Mouse (Mus musculus) embryonic stem cell, embryonic (primary cell): ENCODE measurements around the gene Camkmt.

ENCODE experiments used
- CTCF ChIA-PET, 4 experiments: fragments of 300-600 bp in 2 of 4; fragments of 350-600 bp in 2 of 4; sonication (Branson Sonifier 250); formaldehyde crosslinking; loops; one replicate each; lab custom pipeline; 2022; ENCODE audit warnings: inconsistent platforms in 2 of 4; lab: Charles Lee
- POLR2A ChIA-PET, 4 experiments: fragments of 300-600 bp in 2 of 4; fragments of 350-600 bp in 2 of 4; sonication (Branson Sonifier 250); formaldehyde crosslinking; loops; one replicate each; lab custom pipeline; 2022; ENCODE audit warnings: antibody characterized with exemption in 4 of 4, inconsistent platforms in 1 of 4; lab: Charles Lee

The Camkmt gene

GRCm38 (mm10) chr17:85180471-85181060, 90.2 kb downstream of the Camkmt start:
- CTCF ChIA-PET = interaction anchor here (0.5 to 2.6 kb wide), 4 partner anchors 9 to 453 kb away, joined by 3 to 18 read pairs (median 12); no protein-coding TSS in a partner anchor
- POLR2A ChIA-PET = interaction anchor here in 3 of 4 experiments (1.2 to 14.7 kb wide), 6 partner anchors 9 to 42 kb away, joined by 3 to 190 read pairs (median 8); no protein-coding TSS in a partner anchor

GRCm38 (mm10) chr17:85189227-85190127, 99.1 kb downstream of the Camkmt start:
- ChIA-PET POLR2A (interaction anchor here (0.5 to 3.1 kb wide), 48 partner anchors 9 to 1579 kb away, joined by 3 to 53 read pairs (median 4); partner anchors contain the start of genes Prepl (in 3 of the 4) and Camkmt (in 2 of the 4)), CTCF (interaction anchor here (0.6 to 2.0 kb wide), 139 partner anchors 9 to 1564 kb away, joined by 3 to 25 read pairs (median 4); partner anchors contain the start of genes Camkmt (in 2 of the 4), Prepl (in 2 of the 4), Epas1 (in 1 of the 4) and Ppm1b (in 1 of the 4))

- ChIA-PET POLR2A (interaction anchor here (0.5 to 3.1 kb wide), 36 partner anchors 9 to 645 kb away, joined by 3 to 53 read pairs (median 5); partner anchors contain the start of genes Prepl (in 3 of the 4) and Camkmt (in 2 of the 4)), CTCF (interaction anchor here (0.6 to 2.0 kb wide), 111 partner anchors 9 to 1460 kb away, joined by 3 to 25 read pairs (median 5); partner anchors contain the start of genes Camkmt (in 1 of the 4), Ppm1b (in 1 of the 4) and Prepl (in 1 of the 4))
Observed at GRCm38 (mm10) chr17:85190128-85190435, 99.7 kb downstream of the Camkmt start.

GRCm38 (mm10) chr17:85193294-85193693, 102.9 kb downstream of the Camkmt start:
- ChIA-PET CTCF (interaction anchor here in 1 of 4 experiments (0.6 kb wide), 1 partner anchor 63 kb away, joined by 13 read pairs; no protein-coding TSS in a partner anchor), POLR2A (interaction anchor here in 2 of 4 experiments (0.6 to 1.2 kb wide), 2 partner anchors 11 to 71 kb away, joined by 3 read pairs; no protein-coding TSS in a partner anchor)

GRCm38 (mm10) chr17:85198781-85199180, 108.4 kb downstream of the Camkmt start:
- POLR2A ChIA-PET = no interaction called here
- CTCF ChIA-PET = interaction anchor here in 3 of 4 experiments (0.6 to 1.2 kb wide), 3 partner anchors 8 to 175 kb away, joined by 3 to 5 read pairs (median 4); no protein-coding TSS in a partner anchor

GRCm38 (mm10) chr17:85199321-85199720, 109.0 kb downstream of the Camkmt start:
- CTCF ChIA-PET = interaction anchor here (0.5 to 2.1 kb wide), 5 partner anchors 9 to 176 kb away, joined by 3 to 8 read pairs (median 4); no protein-coding TSS in a partner anchor
- POLR2A ChIA-PET = interaction anchor here in 2 of 4 experiments (0.5 to 1.5 kb wide), 2 partner anchors 9 to 10 kb away, joined by 6 read pairs; no protein-coding TSS in a partner anchor

- CTCF ChIA-PET = no interaction called here
- POLR2A ChIA-PET = no interaction called here
Observed at GRCm38 (mm10) chr17:85218054-85218453, 127.7 kb downstream of the Camkmt start.

GRCm38 (mm10) chr17:85242109-85242508, 151.8 kb downstream of the Camkmt start:
- POLR2A ChIA-PET = interaction anchor here in 1 of 4 experiments (0.7 kb wide), 1 partner anchor 264 kb away, joined by 3 read pairs; no protein-coding TSS in a partner anchor
- CTCF ChIA-PET = no interaction called here

GRCm38 (mm10) chr17:85248962-85249361, 158.6 kb downstream of the Camkmt start:
- POLR2A ChIA-PET = no interaction called here
- CTCF ChIA-PET = no interaction called here

GRCm38 (mm10) chr17:85249744-85250143, 159.4 kb downstream of the Camkmt start:
- CTCF ChIA-PET = no interaction called here
- POLR2A ChIA-PET = no interaction called here

- CTCF ChIA-PET = interaction anchor here in 2 of 4 experiments (0.5 to 0.9 kb wide), 3 partner anchors 12 to 640 kb away, joined by 4 to 8 read pairs (median 6); no protein-coding TSS in a partner anchor
- POLR2A ChIA-PET = interaction anchor here in 2 of 4 experiments (0.5 to 1.4 kb wide), 3 partner anchors 13 to 1672 kb away, joined by 3 to 5 read pairs (median 5); no protein-coding TSS in a partner anchor
Observed at GRCm38 (mm10) chr17:85256930-85257329, 166.6 kb downstream of the Camkmt start.

GRCm38 (mm10) chr17:85257348-85257747, 167.0 kb downstream of the Camkmt start:
- CTCF ChIA-PET = interaction anchor here in 2 of 4 experiments (0.6 to 0.9 kb wide), 2 partner anchors 12 to 68 kb away, joined by 4 to 8 read pairs; no protein-coding TSS in a partner anchor
- POLR2A ChIA-PET = interaction anchor here in 2 of 4 experiments (0.5 to 1.4 kb wide), 3 partner anchors 14 to 1672 kb away, joined by 3 to 5 read pairs (median 5); no protein-coding TSS in a partner anchor

GRCm38 (mm10) chr17:85258703-85259341, 168.5 kb downstream of the Camkmt start:
- ChIA-PET CTCF (no interaction called here), POLR2A (no interaction called here)

GRCm38 (mm10) chr17:85266831-85267422, 176.6 kb downstream of the Camkmt start:
- ChIA-PET POLR2A (interaction anchor here in 1 of 4 experiments (0.5 kb wide), 1 partner anchor 47 kb away, joined by 4 read pairs; no protein-coding TSS in a partner anchor), CTCF (no interaction called here)

- ChIA-PET CTCF (no interaction called here), POLR2A (no interaction called here)
Observed at GRCm38 (mm10) chr17:85271466-85272175, 181.3 kb downstream of the Camkmt start.

- CTCF ChIA-PET = interaction anchor here in 1 of 4 experiments (0.6 kb wide), 1 partner anchor 11 kb away, joined by 3 read pairs; no protein-coding TSS in a partner anchor
- POLR2A ChIA-PET = no interaction called here
Observed at GRCm38 (mm10) chr17:85279720-85280119, 189.4 kb downstream of the Camkmt start.

GRCm38 (mm10) chr17:85282447-85282846, 192.1 kb downstream of the Camkmt start:
- POLR2A ChIA-PET = no interaction called here
- CTCF ChIA-PET = no interaction called here
